Mouse (Mus musculus): Measurements from ENCODE around the gene Lig1. TPM values are rescaled to one million over a fixed set of nuclear protein-coding genes. Genes with fewer than 3 reads are reported as not detected.

The Lig1 gene
- polyA plus RNA-seq, 2 experiments, result 75.9 to 88.2 TPM

DNA sequence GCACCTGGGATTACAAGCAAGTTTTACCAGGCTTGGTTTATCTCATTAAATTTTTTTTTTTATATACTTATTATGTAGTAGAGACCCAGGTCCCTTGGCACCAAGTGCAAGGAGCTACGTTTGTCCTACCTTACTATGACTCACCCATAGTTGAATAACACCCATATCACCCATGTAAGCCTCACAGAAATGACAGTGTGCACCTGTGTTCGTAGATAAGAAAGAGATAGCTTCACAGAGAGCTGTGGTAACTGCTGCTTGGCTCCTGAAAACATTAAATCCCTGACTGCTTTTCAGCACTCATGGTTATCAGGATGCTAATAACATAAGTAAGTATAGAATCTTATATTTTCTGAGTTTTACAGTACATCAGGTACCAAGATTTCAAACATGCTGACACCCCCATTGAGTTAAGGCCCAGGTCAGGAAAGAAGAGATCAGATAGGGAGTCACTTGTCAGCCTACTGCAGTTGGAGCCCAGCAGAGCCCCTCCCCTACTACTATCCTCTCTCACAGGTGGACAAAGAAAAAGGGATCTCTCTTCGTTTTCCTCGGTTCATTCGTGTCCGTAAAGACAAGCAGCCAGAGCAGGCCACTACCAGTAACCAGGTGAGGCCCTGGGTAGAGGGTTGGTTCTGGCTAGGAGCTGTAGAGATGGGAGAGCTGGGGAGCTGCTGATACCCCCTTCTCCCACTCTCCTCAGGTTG, 33.6 kb downstream of the Lig1 start:
- H3K4me1 ChIP-seq (ENCODE audit: control insufficient read depth, insufficient read depth, low read length), result no peaks in the 10 kb centered on the region
- H3K36me3 ChIP-seq (ENCODE audit: control insufficient read depth, insufficient read depth, low read length), result peaks cover 60% of the 10 kb centered on the region
- no peaks in the 10 kb centered on the region for H3K27me3 ChIP-seq (ENCODE audit: control insufficient read depth, insufficient read depth, low read length)
- DNase-seq (ENCODE audit: low spot score) (no peak), ATAC-seq (ENCODE audit: low FRiP score, low read depth) (no peak)
- H3K4me2 ChIP-seq (replicated peaks; ENCODE audit: low read depth, low read length, severe bottlenecking), result no peak overlapping the region
- no peak overlapping the region for H3K27ac ChIP-seq (replicated peaks; ENCODE audit: low read depth, low read length)
- 92% methylated on average over 6 of the region's 6 CpGs for WGBS
- no peak overlapping the region for H3K4me3 ChIP-seq (replicated peaks; ENCODE audit: low read length)
- H3K9ac ChIP-seq (ENCODE audit: low read depth, low read length, severe bottlenecking), result no peak overlapping the region
- no peak for TF ChIP-seq POLR2A (IDR thresholded peaks at IDR 0.05; ENCODE audit: borderline replicate concordance, extremely low read depth, insufficient read depth, insufficient read length)
- H3K9me3 ChIP-seq (ENCODE audit: control insufficient read depth, low read length), result no peaks in the 10 kb centered on the region

DNA sequence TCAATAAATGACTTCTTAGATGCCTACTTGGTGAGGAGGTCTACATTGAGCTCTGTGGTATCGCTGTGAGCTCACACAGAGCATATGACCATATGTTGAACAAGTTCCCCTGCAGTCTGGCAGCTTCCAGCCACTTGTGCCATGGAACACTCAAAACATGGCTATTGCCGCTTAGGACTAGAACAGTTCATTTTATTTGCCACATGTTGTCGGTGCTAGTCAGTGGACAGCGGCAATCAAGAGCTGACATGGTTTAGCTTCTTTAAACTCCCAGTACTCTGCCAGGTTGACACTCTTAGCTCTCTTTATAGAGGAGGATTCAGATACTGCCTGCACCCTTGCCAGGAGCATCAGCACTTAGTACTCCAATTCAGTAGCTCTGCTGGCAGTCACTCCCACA, 34.3 kb downstream of the Lig1 start:
- H3K36me3 ChIP-seq (ENCODE audit: control insufficient read depth, insufficient read depth, low read length), result peaks cover 54% of the 10 kb centered on the region
- ATAC-seq (ENCODE audit: low FRiP score, low read depth), result no peak

GRCm38 (mm10) chr7:13314095-13314597, 37.1 kb downstream of the Lig1 start:
- Histone ChIP-seq H3K4me1 (ENCODE audit: control insufficient read depth, insufficient read depth, low read length) (no peaks in the 10 kb centered on the region), H3K9ac (ENCODE audit: low read depth, low read length, severe bottlenecking) (no peak overlapping the region), H3K27ac (replicated peaks; ENCODE audit: low read depth, low read length) (no peak overlapping the region), H3K4me3 (replicated peaks; ENCODE audit: low read length) (no peak overlapping the region), H3K27me3 (ENCODE audit: control insufficient read depth, insufficient read depth, low read length) (no peaks in the 10 kb centered on the region), H3K9me3 (ENCODE audit: control insufficient read depth, low read length) (no peaks in the 10 kb centered on the region), H3K36me3 (ENCODE audit: control insufficient read depth, insufficient read depth, low read length) (peaks cover 28% of the 10 kb centered on the region), H3K4me2 (replicated peaks; ENCODE audit: low read depth, low read length, severe bottlenecking) (no peak overlapping the region)
- DNase-seq (ENCODE audit: low spot score), result no peak
- 79% methylated on average over 5 of the region's 5 CpGs for WGBS
- no peak for ATAC-seq (ENCODE audit: low FRiP score, low read depth)
- no peak for TF ChIP-seq POLR2A (IDR thresholded peaks at IDR 0.05; ENCODE audit: borderline replicate concordance, extremely low read depth, insufficient read depth, insufficient read length)

More for the DNA sequence above, 34.3 kb downstream of the Lig1 start:
- Histone ChIP-seq H3K4me3 (replicated peaks; ENCODE audit: low read length) (no peak overlapping the region), H3K9me3 (ENCODE audit: control insufficient read depth, low read length) (no peaks in the 10 kb centered on the region), H3K9ac (ENCODE audit: low read depth, low read length, severe bottlenecking) (no peak overlapping the region), H3K4me2 (replicated peaks; ENCODE audit: low read depth, low read length, severe bottlenecking) (no peak overlapping the region), H3K27me3 (ENCODE audit: control insufficient read depth, insufficient read depth, low read length) (no peaks in the 10 kb centered on the region), H3K27ac (replicated peaks; ENCODE audit: low read depth, low read length) (no peak overlapping the region), H3K4me1 (ENCODE audit: control insufficient read depth, insufficient read depth, low read length) (no peaks in the 10 kb centered on the region)
- 97% methylated on average over 4 of the region's 4 CpGs for WGBS
- no peak for TF ChIP-seq POLR2A (IDR thresholded peaks at IDR 0.05; ENCODE audit: borderline replicate concordance, extremely low read depth, insufficient read depth, insufficient read length)
- DNase-seq (ENCODE audit: low spot score), result no peak

- no peak overlapping the region for H3K27ac ChIP-seq (replicated peaks; ENCODE audit: low read depth, low read length)
- H3K4me3 ChIP-seq (replicated peaks; ENCODE audit: low read length), result no peak overlapping the region
- no peak overlapping the region for H3K4me2 ChIP-seq (replicated peaks; ENCODE audit: low read depth, low read length, severe bottlenecking)
- no peaks in the 10 kb centered on the region for H3K36me3 ChIP-seq (ENCODE audit: control insufficient read depth, insufficient read depth, low read length)
- 84% methylated on average over 3 of the region's 3 CpGs for WGBS
- H3K9ac ChIP-seq (ENCODE audit: low read depth, low read length, severe bottlenecking), result no peak overlapping the region
- TF ChIP-seq POLR2A (IDR thresholded peaks at IDR 0.05; ENCODE audit: borderline replicate concordance, extremely low read depth, insufficient read depth, insufficient read length), result no peak
- H3K4me1 ChIP-seq (ENCODE audit: control insufficient read depth, insufficient read depth, low read length), result no peaks in the 10 kb centered on the region
- no peaks in the 10 kb centered on the region for H3K9me3 ChIP-seq (ENCODE audit: control insufficient read depth, low read length)
- DNase-seq (ENCODE audit: low spot score) (no peak), ATAC-seq (ENCODE audit: low FRiP score, low read depth) (no peak)
- H3K27me3 ChIP-seq (ENCODE audit: control insufficient read depth, insufficient read depth, low read length), result no peaks in the 10 kb centered on the region
Observed at GRCm38 (mm10) chr7:13321424-13321823, 44.3 kb downstream of the Lig1 start.

DNA sequence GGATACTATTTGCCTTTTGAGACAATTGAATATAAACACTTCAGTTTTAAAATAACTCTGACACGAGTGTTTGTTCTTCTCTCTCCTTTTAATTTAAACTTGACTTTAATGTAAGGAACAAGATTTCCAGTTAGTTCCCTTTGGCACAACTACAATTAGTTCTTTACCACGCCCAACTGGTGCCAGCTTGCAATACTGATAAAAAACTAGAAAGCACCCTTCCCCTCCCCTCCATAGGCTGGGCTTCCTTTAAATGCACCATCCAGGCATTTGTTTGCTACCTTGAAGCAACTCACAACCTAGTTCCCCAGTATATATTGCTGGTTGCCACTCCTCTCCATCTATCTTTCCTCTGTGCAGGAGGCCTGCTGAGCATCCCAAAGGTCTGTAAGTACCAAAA, 47.2 kb downstream of the Lig1 start, which contains the start of gene Pla2g4c:
Gene Pla2g4c, plus strand, starts transcription at position 340 of the 400 bp plus-strand sequence.
- Histone ChIP-seq H3K4me1 (ENCODE audit: control insufficient read depth, insufficient read depth, low read length) (no peaks in the 10 kb centered on the region), H3K9me3 (ENCODE audit: control insufficient read depth, low read length) (no peaks in the 10 kb centered on the region), H3K4me2 (replicated peaks; ENCODE audit: low read depth, low read length, severe bottlenecking) (no peak within 1 kb of the TSS), H3K4me3 (replicated peaks; ENCODE audit: low read length) (no peak within 1 kb of the TSS), H3K27me3 (ENCODE audit: control insufficient read depth, insufficient read depth, low read length) (no peaks in the 10 kb centered on the region), H3K36me3 (ENCODE audit: control insufficient read depth, insufficient read depth, low read length) (no peaks in the 10 kb centered on the region), H3K9ac (ENCODE audit: low read depth, low read length, severe bottlenecking) (no peak within 1 kb of the TSS), H3K27ac (replicated peaks; ENCODE audit: low read depth, low read length) (no peak within 1 kb of the TSS)
- TF ChIP-seq POLR2A (IDR thresholded peaks at IDR 0.05; ENCODE audit: borderline replicate concordance, extremely low read depth, insufficient read depth, insufficient read length), result no peak
- ATAC-seq (ENCODE audit: low FRiP score, low read depth) (no peak), DNase-seq (ENCODE audit: low spot score) (no peak)
- WGBS, result 92% methylated on average over 2 of the region's 2 CpGs
